Mouse (Mus musculus): ENCODE measurements around the gene Gm49661.

Gm49661 gene

DNA sequence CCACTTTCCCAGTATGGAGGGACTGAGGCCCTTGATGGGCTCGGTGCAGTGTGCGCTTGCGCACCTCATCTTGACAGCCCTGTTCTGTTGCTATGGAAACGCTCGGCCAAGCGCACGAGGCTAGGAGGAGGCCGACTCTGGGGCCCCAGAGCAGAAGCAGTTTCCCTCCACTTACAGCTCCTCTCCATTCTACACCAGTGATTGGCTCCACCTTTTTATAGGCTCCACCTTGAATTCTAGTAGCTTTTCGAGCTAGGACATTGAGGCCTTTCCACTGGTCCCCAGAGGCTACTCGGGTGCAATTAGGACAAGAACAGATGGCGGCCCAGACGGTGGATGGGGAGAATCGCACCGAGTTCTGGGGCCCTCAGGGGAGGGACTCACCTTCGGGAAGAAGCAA is 34.4 kb downstream of the Gm49661 start:
- no peak for DNase-seq (ENCODE audit: low read depth in 1 of 2, low spot score in 2 of 2)

DNA sequence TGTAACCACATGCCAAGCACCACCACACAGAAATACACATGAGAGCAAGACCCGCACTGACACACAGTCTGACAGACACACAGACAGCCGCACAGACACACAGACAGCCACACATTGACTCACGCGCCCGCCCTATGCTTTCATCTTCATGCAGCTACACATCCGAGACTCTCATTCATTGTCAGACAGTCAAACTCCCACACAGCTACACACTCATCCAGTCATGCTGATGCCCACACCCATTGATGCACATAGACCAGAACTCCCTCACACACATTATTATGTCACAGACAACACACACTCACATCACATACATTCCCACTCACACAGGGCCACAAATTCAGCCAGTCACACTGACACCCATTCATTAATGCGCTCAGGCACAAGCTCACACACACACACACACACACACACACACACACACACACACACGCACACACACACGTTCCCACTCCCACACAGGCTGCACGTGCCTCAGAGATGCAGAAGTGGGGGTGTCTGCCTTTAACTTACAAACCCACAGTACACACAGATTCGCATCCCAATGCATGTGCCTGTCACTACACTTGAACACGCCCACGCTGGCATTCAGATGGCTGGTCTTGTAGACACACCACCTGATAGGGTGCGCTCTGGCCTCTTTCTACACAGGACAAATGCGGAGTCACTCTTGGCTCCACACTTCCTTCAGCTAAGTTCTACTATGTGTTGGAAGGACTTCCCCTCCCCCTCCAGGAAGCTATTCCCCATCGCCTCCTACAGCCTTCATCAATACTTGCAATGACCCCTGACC is 35.3 kb downstream of the Gm49661 start:
- DNase-seq (ENCODE audit: low read depth in 1 of 2, low spot score in 2 of 2), result no peak

DNA sequence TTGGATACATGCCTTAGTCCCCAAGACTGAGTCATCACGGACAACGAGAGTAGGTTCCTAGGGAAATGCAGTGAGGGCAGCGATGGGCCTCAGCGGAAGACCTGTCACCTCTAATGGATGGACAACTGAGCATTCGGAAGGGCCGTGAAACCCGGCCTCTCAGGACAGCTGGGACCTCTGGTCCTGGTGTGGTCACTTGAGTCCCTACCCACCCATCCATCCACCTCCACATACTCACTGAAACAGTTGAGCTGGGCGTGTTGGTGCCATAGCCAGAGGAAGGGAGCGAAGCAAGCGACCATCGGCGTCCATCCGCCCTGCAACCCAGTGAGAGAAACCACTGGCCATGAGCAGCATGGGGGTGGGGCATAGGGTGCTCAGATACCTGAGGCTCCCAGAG is 38.7 kb downstream of the Gm49661 start:
- DNase-seq (ENCODE audit: low read depth in 1 of 2, low spot score in 2 of 2), result no peak

DNA sequence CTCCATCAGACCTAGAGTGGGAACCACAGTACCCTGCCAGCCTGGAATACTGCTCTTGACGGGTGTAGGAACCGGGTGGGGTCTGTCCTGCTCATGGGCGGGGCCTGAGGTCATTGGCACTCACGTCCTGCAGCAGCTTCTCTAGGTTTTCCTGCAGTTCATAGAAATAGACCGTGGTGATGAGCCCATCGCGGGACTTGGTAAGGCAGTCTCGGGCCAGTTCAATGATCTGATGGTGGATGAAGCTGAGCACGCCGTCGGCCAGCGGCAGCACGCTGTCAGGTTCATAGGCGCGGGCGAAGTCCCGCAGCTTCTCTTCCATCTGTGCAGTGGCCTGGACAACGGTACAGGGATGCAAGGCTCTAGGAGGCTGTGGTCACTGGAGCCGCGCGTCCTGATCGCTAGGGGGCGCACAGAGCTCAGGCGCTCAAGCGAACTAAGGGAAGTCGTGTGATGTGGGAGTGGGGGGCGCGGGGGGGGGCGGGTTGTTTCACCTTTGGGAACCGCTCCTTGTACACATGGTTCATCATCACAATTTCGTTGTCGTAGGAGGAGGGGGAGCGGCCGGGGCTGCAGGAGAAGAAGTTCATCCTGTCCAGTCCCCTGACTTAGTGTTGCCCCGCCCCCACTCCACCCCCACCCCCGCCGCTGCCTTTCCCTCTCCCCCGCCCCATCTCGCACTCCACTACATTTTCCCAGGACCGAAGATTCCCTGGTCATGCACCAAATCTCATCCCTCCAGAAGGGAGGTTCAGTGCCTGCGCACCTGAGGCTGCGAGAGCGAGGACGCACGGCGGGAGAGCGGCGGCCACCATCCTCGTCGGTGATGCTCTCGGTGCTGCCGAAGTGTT is 40.6 kb downstream of the Gm49661 start:
- DNase-seq (ENCODE audit: low read depth in 1 of 2, low spot score in 2 of 2), result no peak

DNA sequence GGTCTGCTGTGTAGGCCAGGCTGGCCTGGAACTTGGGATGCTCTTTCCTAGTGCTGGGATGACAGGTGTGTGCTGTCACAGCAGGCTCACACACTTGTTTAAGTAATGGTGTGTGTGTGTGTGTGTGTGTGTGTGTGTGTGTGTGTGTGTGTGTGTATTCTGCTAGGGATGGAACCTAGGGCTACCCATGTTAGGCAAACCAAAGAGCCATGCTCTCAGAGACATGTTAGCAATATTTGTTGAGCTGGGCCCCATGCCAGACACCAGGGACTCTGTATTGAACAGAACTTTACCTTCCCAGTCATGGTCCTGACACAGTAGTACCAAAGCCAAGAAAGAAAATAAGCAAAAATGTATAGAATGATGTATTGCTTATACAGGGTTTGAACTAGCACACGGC is 41.7 kb downstream of the Gm49661 start:
- no peak for DNase-seq (ENCODE audit: low read depth in 1 of 2, low spot score in 2 of 2)

DNA sequence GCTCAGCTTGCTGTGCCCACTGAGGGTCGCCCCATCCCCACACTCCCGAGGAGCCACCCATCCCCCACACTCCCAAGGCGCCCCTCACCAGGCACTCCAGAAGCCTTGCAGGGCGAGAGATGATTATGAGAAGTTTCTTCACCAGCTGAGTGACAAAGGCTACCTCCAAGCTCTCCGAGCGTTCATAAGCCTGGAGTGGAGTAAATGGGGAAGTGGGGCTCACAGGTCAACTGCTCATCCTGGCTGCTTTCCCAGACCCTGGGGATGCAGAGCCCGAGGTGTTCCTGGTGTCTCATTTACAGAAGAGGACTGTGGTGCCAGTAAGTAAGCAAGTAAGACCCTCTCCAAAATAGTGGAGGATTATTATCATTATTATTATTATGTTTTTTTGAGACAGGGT is 43.7 kb downstream of the Gm49661 start:
- no peak for DNase-seq (ENCODE audit: low read depth in 1 of 2, low spot score in 2 of 2)

DNA sequence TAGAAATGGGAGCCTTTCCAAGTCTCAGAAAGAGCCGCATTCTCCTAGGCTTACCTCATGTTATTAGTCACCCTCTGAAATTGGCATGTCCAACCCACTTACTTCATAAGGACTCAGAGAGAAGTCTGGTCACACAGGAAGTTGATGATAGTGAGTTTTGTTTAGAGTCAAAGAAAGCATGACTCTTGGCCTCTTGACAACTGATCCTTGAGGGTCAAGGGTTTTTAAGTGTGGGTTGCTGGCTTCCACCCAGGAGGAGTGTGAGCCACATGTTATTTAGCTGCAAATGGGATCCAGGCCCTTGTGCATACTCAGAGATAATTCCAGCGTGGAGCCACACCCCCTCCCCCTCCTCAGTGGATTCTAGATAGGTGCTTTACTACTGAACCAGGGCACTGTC is 47.6 kb downstream of the Gm49661 start:
- DNase-seq (ENCODE audit: low read depth in 1 of 2, low spot score in 2 of 2), result no peak

DNA sequence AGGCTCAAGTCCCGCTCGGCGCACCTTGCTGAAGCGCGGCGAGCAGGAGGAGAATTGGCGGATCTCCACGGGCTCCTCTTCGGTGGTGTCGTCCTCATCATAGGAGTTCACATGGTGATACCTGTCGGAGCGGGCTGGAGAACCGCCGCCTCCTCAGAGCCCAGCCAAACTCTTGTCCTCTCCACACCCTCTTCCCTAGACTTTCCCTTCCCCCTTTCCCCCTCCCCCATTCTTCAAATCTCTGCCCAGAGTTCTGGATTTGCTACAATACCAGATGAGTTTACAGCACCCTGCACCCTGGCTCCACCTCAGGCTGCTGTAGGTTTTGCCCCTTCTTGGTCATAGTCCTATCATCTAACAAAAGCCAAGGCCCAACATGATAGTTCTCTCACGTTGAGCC is 50.6 kb downstream of the Gm49661 start:
- no peak for DNase-seq (ENCODE audit: low read depth in 1 of 2, low spot score in 2 of 2)

DNA sequence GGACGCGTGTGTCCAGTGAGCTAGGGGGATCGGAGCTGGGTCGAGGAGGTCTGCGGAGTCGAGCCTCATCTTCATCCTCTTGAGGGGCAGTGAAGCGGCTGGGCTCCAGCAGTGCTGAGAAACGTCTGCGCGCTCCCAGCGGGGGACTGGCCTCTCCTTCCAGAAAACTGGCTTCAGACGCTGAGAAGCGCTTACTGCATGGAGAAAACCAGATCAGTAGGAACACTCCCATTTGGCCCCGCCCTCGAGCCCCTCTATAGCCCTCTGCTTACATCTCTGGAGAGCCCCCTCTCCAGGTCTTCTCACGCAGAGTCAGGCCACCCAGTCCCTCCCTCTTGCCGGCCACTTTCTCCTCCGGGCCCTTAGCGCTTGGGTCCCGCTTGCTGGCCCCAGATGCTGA is 51.5 kb downstream of the Gm49661 start:
- DNase-seq (ENCODE audit: low read depth in 1 of 2, low spot score in 2 of 2), result no peak
